10 mouse cellular contexts compared by ENCODE assay signal in genomic region chr4:138569928-138570327, GRCm38 (mm10).
DNase-seq lines count a peak whose midpoint lies in the region; ATAC-seq and TF ChIP-seq lines count a peak whose summit lies in the region.
"Had no signal": no experiment of that assay in that cellular context is flagged by ENCODE, and none has a peak within 500 bp of the region (broad histone marks: within the 10 kb centered on the region; RNA-seq: fewer than 3 reads in every experiment).

No protein-coding gene starts in this region.

- TF ChIP-seq CTCF in gastrocnemius, adult 2 months (IDR thresholded peaks at IDR 0.05): no peak
- no peak for TF ChIP-seq CTCF in intestine, postnatal 0 days (IDR thresholded peaks at IDR 0.05; ENCODE audit: low read depth)

- H3K4me3 ChIP-seq in gastrocnemius, adult 2 months: no peak overlapping the region
- H3K4me3 ChIP-seq in intestine, postnatal 0 days (ENCODE audit: low read depth, low read length): no peak overlapping the region
- no peak overlapping the region for H3K4me3 ChIP-seq in lung, embryonic 16.5 days (ENCODE audit: low read length)
- H3K4me3 ChIP-seq: embryonic facial prominence, embryonic 12.5 days had no signal

- ATAC-seq in intestine, postnatal 0 days: 0 out of 2 replicates have a peak, but pooled peaks have one; percentile 28
- ATAC-seq in lung, embryonic 16.5 days (ENCODE audit: low read depth): peak; percentile 81

- intact Hi-C loops in gastrocnemius, adult 2 months (cut with DNase I): no loop called here

- H3K4me1 ChIP-seq in intestine, postnatal 0 days (replicated peaks; ENCODE audit: control insufficient read depth, insufficient read depth, low read length): no peaks in the 10 kb centered on the region
- peaks cover 8% of the 10 kb centered on the region for H3K4me1 ChIP-seq in lung, embryonic 16.5 days (replicated peaks; ENCODE audit: control insufficient read depth, insufficient read depth, low read length)
- H3K4me1 ChIP-seq: embryonic facial prominence, embryonic 12.5 days had no signal

- no peaks in the 10 kb centered on the region for H3K36me3 ChIP-seq in intestine, postnatal 0 days (ENCODE audit: control insufficient read depth, insufficient read depth)
- no peaks in the 10 kb centered on the region for H3K36me3 ChIP-seq in lung, embryonic 16.5 days (ENCODE audit: control insufficient read depth, insufficient read depth, low read length)
- H3K36me3 ChIP-seq: embryonic facial prominence, embryonic 12.5 days had no signal

- 40% methylated on average over 11 of the region's 11 CpGs for WGBS in intestine, postnatal 0 days
- WGBS in lung, embryonic 16.5 days: 37% methylated on average over 11 of the region's 11 CpGs

- H3K9me3 ChIP-seq in intestine, postnatal 0 days (ENCODE audit: control insufficient read depth): no peaks in the 10 kb centered on the region
- no peaks in the 10 kb centered on the region for H3K9me3 ChIP-seq in lung, embryonic 16.5 days (ENCODE audit: control insufficient read depth, low read length)
- H3K9me3 ChIP-seq: embryonic facial prominence, embryonic 12.5 days had no signal

- no peak overlapping the region for H3K9ac ChIP-seq in intestine, postnatal 0 days (ENCODE audit: low read depth, low read length)
- no peak overlapping the region for H3K9ac ChIP-seq in lung, embryonic 16.5 days (ENCODE audit: low read length)
- H3K9ac ChIP-seq: embryonic facial prominence, embryonic 12.5 days had no signal

- DNase-seq in gastrocnemius, adult 2 months: peak; percentile 25
- DNase-seq in gastrocnemius, adult 8-10 months (ENCODE audit: low spot score in 2 of 2): no peak
- peak; percentile 82 for DNase-seq in embryo, embryonic 10 days (ENCODE audit: low spot score)
- DNase-seq in layer of hippocampus, adult 9-11 months: no peak
- no peak for DNase-seq in urinary bladder, adult 2 months (ENCODE audit: low spot score)
- no peak for DNase-seq in right cerebral cortex, postnatal 4 days

- no peaks in the 10 kb centered on the region for H3K27me3 ChIP-seq in intestine, postnatal 0 days (replicated peaks; ENCODE audit: control insufficient read depth, insufficient read depth, low read length)
- H3K27me3 ChIP-seq in lung, embryonic 16.5 days (ENCODE audit: control insufficient read depth, insufficient read depth, low read depth, low read length): no peaks in the 10 kb centered on the region
- H3K27me3 ChIP-seq: embryonic facial prominence, embryonic 12.5 days had no signal

- no peak overlapping the region for H3K27ac ChIP-seq in gastrocnemius, adult 2 months
- H3K27ac ChIP-seq in intestine, postnatal 0 days (ENCODE audit: low read depth, low read length): no peak overlapping the region
- no peak overlapping the region for H3K27ac ChIP-seq in lung, embryonic 16.5 days (ENCODE audit: low read length)
- H3K27ac ChIP-seq: embryonic facial prominence, embryonic 12.5 days; macrophage had no signal

- H3K4me2 ChIP-seq in intestine, postnatal 0 days (replicated peaks; ENCODE audit: low read depth): no peak overlapping the region
- H3K4me2 ChIP-seq in lung, embryonic 16.5 days (ENCODE audit: low read depth, low read length): no peak overlapping the region
- H3K4me2 ChIP-seq: embryonic facial prominence, embryonic 12.5 days had no signal

Comparison
In these comparisons a context has a peak if more than half of its experiments do, and no peak if none do; other contexts are left out.
1. DNase-seq: peak in gastrocnemius, adult 2 months (single experiment) and embryo, embryonic 10 days (single experiment); none in gastrocnemius, adult 8-10 months (0 of 2), layer of hippocampus, adult 9-11 months (single experiment), urinary bladder, adult 2 months (single experiment) and right cerebral cortex, postnatal 4 days (single experiment).